8 mouse cellular contexts compared by ENCODE assay signal in genomic region chr1:171034201-171034600, GRCm38 (mm10). TPM values are rescaled to one million over a fixed set of nuclear protein-coding genes. Genes with fewer than 3 reads are reported as not detected.
DNase-seq lines count a peak whose midpoint lies in the region; ATAC-seq lines count a peak whose summit lies in the region.

No protein-coding gene starts in this region.

- peak; percentile 33 for DNase-seq in embryo, embryonic 11 days
- no peak for DNase-seq in embryo, embryonic 9.5 days (ENCODE audit: extremely low spot score)
- DNase-seq in right cerebral cortex, adult 2 months (ENCODE audit: low spot score in 2 of 2): peak; percentile 13 to 23
- no peak for DNase-seq in right cerebral cortex, postnatal 10 days (ENCODE audit: low spot score in 2 of 2)
- DNase-seq in limb, embryonic 11.5 days (ENCODE audit: low spot score): peak; percentile 35
- DNase-seq in splenic B cell, adult 2 months (ENCODE audit: low read depth, low spot score): peak; percentile 71
- DNase-seq in ovary, postnatal 14 days (ENCODE audit: low spot score): no peak

- H3K9me3 ChIP-seq in limb, embryonic 11.5 days (ENCODE audit: control insufficient read depth, low read length): no peaks in the 10 kb centered on the region

- H3K27me3 ChIP-seq in limb, embryonic 11.5 days (ENCODE audit: control insufficient read depth, insufficient read depth, low read length): peaks cover 14% of the 10 kb centered on the region; the same call in 1 of the 2 replicates
- no peaks in the 10 kb centered on the region; the same call in 1 of the 2 replicates for H3K27me3 ChIP-seq in splenic B cell, adult 2 months (ENCODE audit: control insufficient read depth, insufficient read depth, low read length, poor library complexity, severe bottlenecking)

- ATAC-seq in limb, embryonic 11.5 days (ENCODE audit: insufficient number of reproducible peaks, low FRiP score, low TSS enrichment, low read depth): no peak
- no peak for ATAC-seq in granulocyte monocyte progenitor cell, adult 5-6 weeks (replicated peaks; ENCODE audit: poor library complexity, severe bottlenecking)

- peak overlapping the region; percentile 56 for H3K4me3 ChIP-seq in limb, embryonic 11.5 days (ENCODE audit: low read depth, low read length)

- no peak overlapping the region for H3K9ac ChIP-seq in limb, embryonic 11.5 days (ENCODE audit: low read length)

- WGBS in limb, embryonic 11.5 days: 6% methylated on average over 11 of the region's 11 CpGs

- H3K36me3 ChIP-seq in limb, embryonic 11.5 days (ENCODE audit: control insufficient read depth, insufficient read depth, low read length): no peaks in the 10 kb centered on the region
- H3K36me3 ChIP-seq in splenic B cell, adult 2 months (ENCODE audit: control insufficient read depth, insufficient read depth, low read length, poor library complexity, severe bottlenecking): no peaks in the 10 kb centered on the region

- peaks cover 2% of the 10 kb centered on the region; the same call in 1 of the 2 replicates for H3K4me1 ChIP-seq in limb, embryonic 11.5 days (ENCODE audit: control insufficient read depth, insufficient read depth, low read length)

- H3K27ac ChIP-seq in limb, embryonic 11.5 days (replicated peaks; ENCODE audit: low read depth, low read length): no peak overlapping the region

- H3K4me2 ChIP-seq in limb, embryonic 11.5 days (ENCODE audit: low read depth, severe bottlenecking): peak overlapping the region; percentile 75

RNA-seq across cellular contexts. Expression of gene Fcgr4, which starts 15.5 kb away (rescaled TPM):
- polyA plus RNA-seq in limb, embryonic 11.5 days (2014; fragmentation: Nextera tagmentation; extraction: Ambion mirVana): 0.26 and 0.27 TPM in 2 replicates
- total RNA-seq in granulocyte monocyte progenitor cell, adult 5-6 weeks (2014; fragmentation: Nextera tagmentation): 0.58 and 2.9 TPM in 2 replicates
- total RNA-seq in granulocyte monocyte progenitor cell, adult 5-6 weeks (2017): 3.1 and 3.5 TPM in 2 replicates

RNA-seq across cellular contexts. Expression of gene Fcgr3, which starts 30.5 kb away (rescaled TPM):
- polyA plus RNA-seq in limb, embryonic 11.5 days (2014; fragmentation: Nextera tagmentation; extraction: Ambion mirVana): 4.0 and 4.7 TPM in 2 replicates
- total RNA-seq in granulocyte monocyte progenitor cell, adult 5-6 weeks (2014; fragmentation: Nextera tagmentation): 274 and 310 TPM in 2 replicates
- total RNA-seq in granulocyte monocyte progenitor cell, adult 5-6 weeks (2017): 498 and 520 TPM in 2 replicates

RNA-seq across cellular contexts. Expression of gene Fcgr2b, which starts 57.9 kb away (rescaled TPM):
- 0.15 TPM in 1 of 2 replicates, not detected in the other for polyA plus RNA-seq in limb, embryonic 11.5 days (2014; fragmentation: Nextera tagmentation; extraction: Ambion mirVana)
- 106 and 115 TPM in 2 replicates for total RNA-seq in granulocyte monocyte progenitor cell, adult 5-6 weeks (2014; fragmentation: Nextera tagmentation)
- 106 and 143 TPM in 2 replicates for total RNA-seq in granulocyte monocyte progenitor cell, adult 5-6 weeks (2017)

Comparison
In these comparisons a context has a peak if more than half of its experiments do, and no peak if none do; other contexts are left out.
1. DNase-seq: peak in embryo, embryonic 11 days (single experiment), right cerebral cortex, adult 2 months (2 of 2), limb, embryonic 11.5 days (single experiment) and splenic B cell, adult 2 months (single experiment); none in embryo, embryonic 9.5 days (single experiment), right cerebral cortex, postnatal 10 days (0 of 2) and ovary, postnatal 14 days (single experiment).